Mouse (Mus musculus): ENCODE data around the gene Srpk2. TPM values are rescaled to one million over a fixed set of nuclear protein-coding genes. Genes with fewer than 3 reads are reported as not detected.

Gene Srpk2
- total and polyA plus RNA-seq, 2 experiments from 2014 or later, result 69.3 to 151 TPM

- no peak for DNase-seq (ENCODE audit: low spot score)
- no peak for TF ChIP-seq CTCF (IDR thresholded peaks at IDR 0.05)
- Histone ChIP-seq H3K4me2 (ENCODE audit: low read depth, low read length, poor library complexity, severe bottlenecking) (no peak overlapping the region), H3K4me3 (ENCODE audit: low read depth, low read length) (no peak overlapping the region), H3K9me3 (ENCODE audit: low read length) (no peaks in the 10 kb centered on the region), H3K27me3 (ENCODE audit: insufficient read depth, low read length) (no peaks in the 10 kb centered on the region), H3K36me3 (ENCODE audit: insufficient read depth, low read length) (peaks cover 16% of the 10 kb centered on the region), H3K27ac (ENCODE audit: low read depth, low read length) (no peak overlapping the region), H3K4me1 (ENCODE audit: insufficient read depth, low read length) (no peaks in the 10 kb centered on the region), H3K9ac (replicated peaks; ENCODE audit: low read length, poor library complexity, severe bottlenecking) (no peak overlapping the region)
- no peak for ATAC-seq (ENCODE audit: low FRiP score)
- 60% methylated on average over 4 of the region's 4 CpGs for WGBS
Observed at GRCm38 (mm10) chr5:23507210-23507609, 177.2 kb downstream of the Srpk2 start.

GRCm38 (mm10) chr5:23505578-23505977, 178.8 kb downstream of the Srpk2 start:
- no peaks in the 10 kb centered on the region for H3K4me1 ChIP-seq (ENCODE audit: insufficient read depth, low read length)
- ATAC-seq (ENCODE audit: low FRiP score) (no peak), DNase-seq (ENCODE audit: low spot score) (no peak)
- H3K4me3 ChIP-seq (ENCODE audit: low read depth, low read length), result no peak overlapping the region
- no peak for TF ChIP-seq CTCF (IDR thresholded peaks at IDR 0.05)
- H3K27ac ChIP-seq (ENCODE audit: low read depth, low read length), result no peak overlapping the region
- H3K27me3 ChIP-seq (ENCODE audit: insufficient read depth, low read length), result no peaks in the 10 kb centered on the region
- no peak overlapping the region for H3K9ac ChIP-seq (replicated peaks; ENCODE audit: low read length, poor library complexity, severe bottlenecking)
- peaks cover 31% of the 10 kb centered on the region for H3K36me3 ChIP-seq (ENCODE audit: insufficient read depth, low read length)
- H3K9me3 ChIP-seq (ENCODE audit: low read length), result no peaks in the 10 kb centered on the region
- no peak overlapping the region for H3K4me2 ChIP-seq (ENCODE audit: low read depth, low read length, poor library complexity, severe bottlenecking)
- WGBS, result 90% methylated on average over 3 of the region's 3 CpGs

GRCm38 (mm10) chr5:23502317-23502937, 182.0 kb downstream of the Srpk2 start:
- peak; percentile 26; the same call in 1 of the 2 replicates for ATAC-seq (ENCODE audit: low FRiP score)
- H3K27me3 ChIP-seq (ENCODE audit: insufficient read depth, low read length), result no peaks in the 10 kb centered on the region
- peaks cover 52% of the 10 kb centered on the region for H3K36me3 ChIP-seq (ENCODE audit: insufficient read depth, low read length)
- H3K9ac ChIP-seq (replicated peaks; ENCODE audit: low read length, poor library complexity, severe bottlenecking), result no peak overlapping the region
- 83% methylated on average over 11 of the region's 13 CpGs for WGBS
- DNase-seq (ENCODE audit: low spot score), result no peak
- H3K4me3 ChIP-seq (ENCODE audit: low read depth, low read length), result no peak overlapping the region
- no peak for TF ChIP-seq CTCF (IDR thresholded peaks at IDR 0.05)
- H3K27ac ChIP-seq (ENCODE audit: low read depth, low read length), result no peak overlapping the region
- H3K4me2 ChIP-seq (ENCODE audit: low read depth, low read length, poor library complexity, severe bottlenecking), result no peak overlapping the region
- H3K9me3 ChIP-seq (ENCODE audit: low read length), result no peaks in the 10 kb centered on the region
- no peaks in the 10 kb centered on the region for H3K4me1 ChIP-seq (ENCODE audit: insufficient read depth, low read length)

GRCm38 (mm10) chr5:23501582-23502316, 182.7 kb downstream of the Srpk2 start:
- H3K27ac ChIP-seq (ENCODE audit: low read depth, low read length), result no peak overlapping the region
- H3K9ac ChIP-seq (replicated peaks; ENCODE audit: low read length, poor library complexity, severe bottlenecking), result no peak overlapping the region
- 81% methylated on average over 13 of the region's 13 CpGs for WGBS
- H3K27me3 ChIP-seq (ENCODE audit: insufficient read depth, low read length), result no peaks in the 10 kb centered on the region
- TF ChIP-seq CTCF (IDR thresholded peaks at IDR 0.05), result no peak
- H3K36me3 ChIP-seq (ENCODE audit: insufficient read depth, low read length), result peaks cover 54% of the 10 kb centered on the region
- H3K9me3 ChIP-seq (ENCODE audit: low read length), result no peaks in the 10 kb centered on the region
- H3K4me2 ChIP-seq (ENCODE audit: low read depth, low read length, poor library complexity, severe bottlenecking), result no peak overlapping the region
- ATAC-seq (ENCODE audit: low FRiP score) (no peak), DNase-seq (ENCODE audit: low spot score) (no peak)
- H3K4me1 ChIP-seq (ENCODE audit: insufficient read depth, low read length), result no peaks in the 10 kb centered on the region
- H3K4me3 ChIP-seq (ENCODE audit: low read depth, low read length), result no peak overlapping the region

DNA sequence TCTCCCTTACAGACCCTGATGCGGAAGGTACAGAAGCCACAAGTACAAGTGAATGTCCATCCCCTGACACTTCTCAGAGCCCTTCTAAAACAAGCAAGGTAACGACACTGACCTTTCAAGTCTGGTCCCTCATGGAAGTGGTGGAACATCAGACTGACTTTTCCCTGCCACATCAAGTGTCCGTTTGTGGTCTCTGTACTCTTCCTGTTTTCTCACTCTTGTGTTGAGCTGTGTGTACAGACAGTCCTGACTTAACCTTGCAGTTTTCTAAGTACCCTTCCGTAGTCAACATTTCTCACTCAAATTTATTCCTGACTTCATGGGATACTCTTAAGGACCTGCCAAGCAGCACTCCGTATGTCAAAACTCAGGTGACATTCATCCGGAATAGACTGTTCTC, 183.7 kb downstream of the Srpk2 start:
- Histone ChIP-seq H3K4me3 (ENCODE audit: low read depth, low read length) (no peak overlapping the region), H3K27me3 (ENCODE audit: insufficient read depth, low read length) (no peaks in the 10 kb centered on the region), H3K4me2 (ENCODE audit: low read depth, low read length, poor library complexity, severe bottlenecking) (no peak overlapping the region), H3K9me3 (ENCODE audit: low read length) (no peaks in the 10 kb centered on the region), H3K9ac (replicated peaks; ENCODE audit: low read length, poor library complexity, severe bottlenecking) (no peak overlapping the region), H3K36me3 (ENCODE audit: insufficient read depth, low read length) (peaks cover 52% of the 10 kb centered on the region), H3K4me1 (ENCODE audit: insufficient read depth, low read length) (no peaks in the 10 kb centered on the region), H3K27ac (ENCODE audit: low read depth, low read length) (no peak overlapping the region)
- WGBS, result 91% methylated on average over 6 of the region's 6 CpGs
- ATAC-seq (ENCODE audit: low FRiP score), result no peak
- DNase-seq (ENCODE audit: low spot score), result no peak
- no peak for TF ChIP-seq CTCF (IDR thresholded peaks at IDR 0.05)

GRCm38 (mm10) chr5:23499257-23499656, 185.2 kb downstream of the Srpk2 start:
- Histone ChIP-seq H3K4me2 (ENCODE audit: low read depth, low read length, poor library complexity, severe bottlenecking) (no peak overlapping the region), H3K27ac (ENCODE audit: low read depth, low read length) (no peak overlapping the region), H3K9me3 (ENCODE audit: low read length) (no peaks in the 10 kb centered on the region), H3K27me3 (ENCODE audit: insufficient read depth, low read length) (no peaks in the 10 kb centered on the region), H3K36me3 (ENCODE audit: insufficient read depth, low read length) (peaks cover 58% of the 10 kb centered on the region), H3K4me3 (ENCODE audit: low read depth, low read length) (no peak overlapping the region), H3K4me1 (ENCODE audit: insufficient read depth, low read length) (no peaks in the 10 kb centered on the region), H3K9ac (replicated peaks; ENCODE audit: low read length, poor library complexity, severe bottlenecking) (no peak overlapping the region)
- TF ChIP-seq CTCF (IDR thresholded peaks at IDR 0.05), result no peak
- DNase-seq (ENCODE audit: low spot score), result no peak
- WGBS, result 95% methylated on average over 16 of the region's 16 CpGs
- ATAC-seq (ENCODE audit: low FRiP score), result no peak

All from midbrain, postnatal 0 days (tissue).